Mouse (Mus musculus) neural tube, embryonic 11.5 days (tissue): ENCODE measurements at regions not wholly inside any gene's neighbourhood (a gene's known extent, or its start where the extent isn't known, plus 50 kb on each side); places are given as distances from the start of the nearest gene placed in this dataset.

ENCODE experiments used
- ATAC-seq: fragments of 200-750 bp; cut with Nextera tagmentation; 2 replicates; pipeline ENCODE4 v1.8.0; 2017; ENCODE audit warnings: moderate number of reproducible peaks, mild to moderate bottlenecking, moderate TSS enrichment, moderate library complexity; ENCODE audit not compliant: insufficient read depth, low FRiP score, low TSS enrichment
- DNase-seq: peaks from one replicate; pipeline ENCODE4 v3.0.0-alpha.2; 2015; ENCODE audit warnings: low spot score
- H3K27ac ChIP-seq: fragments of 300-500 bp; sonication (generic); 2 replicates; pipeline ENCODE4 v1.5.1; 2014; ENCODE audit warnings: low read depth, mild to moderate bottlenecking, low read length
- H3K27me3 ChIP-seq: fragments of 300-500 bp; sonication (generic); 2 replicates; pipeline ENCODE4 v1.6.1; 2014; ENCODE audit warnings: mild to moderate bottlenecking, low read length, mixed read lengths; ENCODE audit not compliant: control insufficient read depth, insufficient read depth
- H3K36me3 ChIP-seq: fragments of 300-500 bp; sonication (generic); 2 replicates; pipeline ENCODE4 v1.6.1; 2014; ENCODE audit warnings: mild to moderate bottlenecking, low read length, moderate library complexity, mixed read lengths; ENCODE audit not compliant: control insufficient read depth, insufficient read depth
- H3K4me1 ChIP-seq: fragments of 300-500 bp; sonication (generic); 2 replicates; pipeline ENCODE4 v1.6.1; 2014; ENCODE audit warnings: low read length, mixed read lengths; ENCODE audit not compliant: control insufficient read depth, insufficient read depth
- H3K4me2 ChIP-seq: fragments of 300-500 bp; sonication (generic); 2 replicates; pipeline ENCODE4 v1.6.1; 2014; ENCODE audit warnings: low read depth, mild to moderate bottlenecking, moderate library complexity
- H3K4me3 ChIP-seq: fragments of 300-500 bp; sonication (generic); 2 replicates; pipeline ENCODE4 v1.5.1; 2014; ENCODE audit warnings: low read depth, low read length
- H3K9ac ChIP-seq: fragments of 300-500 bp; sonication (generic); 2 replicates; pipeline ENCODE4 v1.6.1; 2014; ENCODE audit warnings: mild to moderate bottlenecking, low read length
- H3K9me3 ChIP-seq: fragments of 300-500 bp; sonication (generic); 2 replicates; pipeline ENCODE4 v1.6.1; 2016; ENCODE audit warnings: low read length; ENCODE audit not compliant: control insufficient read depth
- WGBS: fragments of 180-500 bp; shearing (Covaris S2); extraction: QIAGEN DNeasy Blood & Tissue Kit; methylation state at CpG from one replicate; pipeline ENCODE4 v1.1.7; 2014; 5-methylcytosine and 5-hydroxymethylcytosine counted together

GRCm38 (mm10) chr12:98090171-98090570 lies 169.1 kb downstream of the Galc start:
- Histone ChIP-seq H3K4me1 (no peaks in the 10 kb centered on the region), H3K4me3 (no peak overlapping the region), H3K9ac (no peak overlapping the region), H3K27me3 (no peaks in the 10 kb centered on the region), H3K9me3 (no peaks in the 10 kb centered on the region), H3K36me3 (no peaks in the 10 kb centered on the region), H3K27ac (no peak overlapping the region), H3K4me2 (no peak overlapping the region)
- DNase-seq (no peak), ATAC-seq (no peak)
- WGBS = 66% methylated on average over 5 of the region's 5 CpGs

- Histone ChIP-seq H3K4me1 (no peaks in the 10 kb centered on the region), H3K4me2 (no peak overlapping the region), H3K27me3 (no peaks in the 10 kb centered on the region), H3K9ac (no peak overlapping the region), H3K27ac (no peak overlapping the region), H3K9me3 (no peaks in the 10 kb centered on the region), H3K36me3 (no peaks in the 10 kb centered on the region), H3K4me3 (no peak overlapping the region)
- 97% methylated on average over 1 of the region's 1 CpGs for WGBS
- no peak for DNase-seq
- ATAC-seq = no peak
These were observed 180.9 kb downstream of the Galc start for GRCm38 (mm10) chr12:98078351-98078750.

- 97% methylated on average over 2 of the region's 2 CpGs for WGBS
- no peak overlapping the region for H3K27ac ChIP-seq
- no peaks in the 10 kb centered on the region for H3K9me3 ChIP-seq
- no peak for ATAC-seq
- no peak for DNase-seq
- no peaks in the 10 kb centered on the region for H3K27me3 ChIP-seq
- H3K36me3 ChIP-seq = no peaks in the 10 kb centered on the region
- no peak overlapping the region for H3K4me3 ChIP-seq
- no peaks in the 10 kb centered on the region for H3K4me1 ChIP-seq
- no peak overlapping the region for H3K9ac ChIP-seq
- no peak overlapping the region for H3K4me2 ChIP-seq
These were observed 183.7 kb downstream of the Galc start for GRCm38 (mm10) chr12:98075580-98075979.

- no peaks in the 10 kb centered on the region for H3K4me1 ChIP-seq
- ATAC-seq (no peak), DNase-seq (no peak)
- H3K9me3 ChIP-seq = no peaks in the 10 kb centered on the region
- WGBS = 66% methylated on average over 2 of the region's 2 CpGs
- no peak overlapping the region for H3K9ac ChIP-seq
- no peak overlapping the region for H3K4me2 ChIP-seq
- no peak overlapping the region for H3K4me3 ChIP-seq
- no peaks in the 10 kb centered on the region for H3K27me3 ChIP-seq
- no peaks in the 10 kb centered on the region for H3K36me3 ChIP-seq
- no peak overlapping the region for H3K27ac ChIP-seq
These were observed 190.1 kb downstream of the Galc start for GRCm38 (mm10) chr12:98069110-98069509.

GRCm38 (mm10) chr12:98059419-98060180 lies 199.7 kb downstream of the Galc start:
- Histone ChIP-seq H3K9me3 (no peaks in the 10 kb centered on the region), H3K27ac (no peak overlapping the region), H3K9ac (no peak overlapping the region), H3K4me2 (no peak overlapping the region), H3K4me1 (no peaks in the 10 kb centered on the region), H3K36me3 (no peaks in the 10 kb centered on the region), H3K4me3 (no peak overlapping the region), H3K27me3 (no peaks in the 10 kb centered on the region)
- WGBS = 84% methylated on average over 7 of the region's 7 CpGs
- DNase-seq = no peak
- no peak for ATAC-seq

GRCm38 (mm10) chr12:98058977-98059376 lies 200.3 kb downstream of the Galc start:
- 90% methylated on average over 2 of the region's 2 CpGs for WGBS
- Histone ChIP-seq H3K36me3 (no peaks in the 10 kb centered on the region), H3K4me2 (no peak overlapping the region), H3K9me3 (no peaks in the 10 kb centered on the region), H3K9ac (no peak overlapping the region), H3K4me1 (no peaks in the 10 kb centered on the region), H3K27me3 (no peaks in the 10 kb centered on the region), H3K27ac (no peak overlapping the region), H3K4me3 (no peak overlapping the region)
- ATAC-seq (no peak), DNase-seq (no peak)

- WGBS = 76% methylated on average over 4 of the region's 4 CpGs
- H3K27ac ChIP-seq = no peak overlapping the region
- no peaks in the 10 kb centered on the region for H3K27me3 ChIP-seq
- H3K9ac ChIP-seq = no peak overlapping the region
- no peak overlapping the region for H3K4me2 ChIP-seq
- no peaks in the 10 kb centered on the region for H3K36me3 ChIP-seq
- DNase-seq (no peak), ATAC-seq (no peak)
- no peaks in the 10 kb centered on the region for H3K9me3 ChIP-seq
- no peak overlapping the region for H3K4me3 ChIP-seq
- H3K4me1 ChIP-seq = no peaks in the 10 kb centered on the region
These were observed 208.3 kb downstream of the Galc start for GRCm38 (mm10) chr12:98050934-98051333.

GRCm38 (mm10) chr12:98050500-98050899 lies 208.8 kb downstream of the Galc start:
- Histone ChIP-seq H3K9me3 (no peaks in the 10 kb centered on the region), H3K4me2 (no peak overlapping the region), H3K4me1 (no peaks in the 10 kb centered on the region), H3K27ac (no peak overlapping the region), H3K9ac (no peak overlapping the region), H3K27me3 (no peaks in the 10 kb centered on the region), H3K4me3 (no peak overlapping the region), H3K36me3 (no peaks in the 10 kb centered on the region)
- ATAC-seq (peak; percentile 50; the same call in 1 of the 2 replicates), DNase-seq (no peak)
- WGBS = 24% methylated on average over 1 of the region's 1 CpGs

GRCm38 (mm10) chr12:98050057-98050456 lies 209.2 kb downstream of the Galc start:
- ATAC-seq = peak; percentile 29; the same call in 1 of the 2 replicates
- Histone ChIP-seq H3K4me3 (no peak overlapping the region), H3K36me3 (no peaks in the 10 kb centered on the region), H3K27ac (no peak overlapping the region), H3K4me2 (no peak overlapping the region), H3K27me3 (no peaks in the 10 kb centered on the region), H3K9ac (no peak overlapping the region), H3K9me3 (no peaks in the 10 kb centered on the region), H3K4me1 (no peaks in the 10 kb centered on the region)
- peak; percentile 35 for DNase-seq
- WGBS = 13% methylated on average over 5 of the region's 5 CpGs
